Mouse (Mus musculus) forebrain, postnatal 0 days (tissue): Measurements from ENCODE around the gene Abr. TPM values are rescaled to one million over a fixed set of nuclear protein-coding genes. Genes with fewer than 3 reads are reported as not detected.

Experiments
- ATAC-seq: fragments of 200-750 bp; cut with Nextera tagmentation; 2 replicates; pipeline ENCODE4 v1.8.0; 2017; ENCODE audit warnings: mild to moderate bottlenecking, moderate library complexity
- DNase-seq: peaks from one replicate; pipeline ENCODE4 v3.0.0-alpha.2; 2015
- H3K27ac ChIP-seq: fragments of 300-500 bp; sonication (generic); 2 replicates; pipeline ENCODE4 v1.5.1; 2014; ENCODE audit warnings: low read depth, mild to moderate bottlenecking, antibody characterized with exemption, low read length, moderate library complexity, mixed read lengths
- H3K27me3 ChIP-seq: fragments of 300-500 bp; sonication (generic); 2 replicates; pipeline ENCODE4 v1.6.1; 2014; ENCODE audit warnings: mild to moderate bottlenecking, low read length, mixed read lengths; ENCODE audit not compliant: insufficient read depth
- H3K36me3 ChIP-seq: fragments of 300-500 bp; sonication (generic); 2 replicates; pipeline ENCODE4 v1.6.1; 2014; ENCODE audit warnings: mild to moderate bottlenecking, moderate library complexity; ENCODE audit not compliant: insufficient read depth
- H3K4me1 ChIP-seq: fragments of 300-500 bp; sonication (generic); 2 replicates; pipeline ENCODE4 v1.6.1; 2014; ENCODE audit warnings: antibody characterized with exemption; ENCODE audit not compliant: insufficient read depth
- H3K4me2 ChIP-seq: fragments of 300-500 bp; sonication (generic); 2 replicates; pipeline ENCODE4 v1.6.1; 2014; ENCODE audit warnings: low read depth, mild to moderate bottlenecking, moderate library complexity
- H3K4me3 ChIP-seq: fragments of 300-500 bp; sonication (generic); 2 replicates; pipeline ENCODE4 v1.5.1; 2014; ENCODE audit warnings: low read depth, low read length, mixed read lengths
- H3K9ac ChIP-seq: fragments of 300-500 bp; sonication (generic); 2 replicates; pipeline ENCODE4 v1.6.1; 2014; ENCODE audit warnings: mild to moderate bottlenecking
- H3K9me3 ChIP-seq: fragments of 300-500 bp; sonication (generic); 2 replicates; pipeline ENCODE4 v1.6.1; 2016; ENCODE audit warnings: low read length
- CTCF ChIP-seq: sonication (generic); IDR thresholded peaks from 2 replicates; pipeline ENCODE4 v1.5.1; 2016; ENCODE audit warnings: antibody characterized with exemption, control low read depth, low read depth
- WGBS: fragments of 180-500 bp; shearing (Covaris S2); extraction: QIAGEN DNeasy Blood & Tissue Kit; methylation state at CpG from one replicate; pipeline ENCODE4 v1.1.7; 2014; 5-methylcytosine and 5-hydroxymethylcytosine counted together
- polyA plus RNA-seq: library from polyadenylated mRNA; unstranded; fragments of >200 nt; fragmentation: Nextera tagmentation; extraction: Ambion mirVana; gene quantifications from 2 replicates; pipeline ENCODE4 v1.2.1, GENCODE M21; 2015
- total RNA-seq: library from RNA; depleted of rRNA; stranded (reverse); fragments of >200 nt; gene quantifications from 2 replicates; pipeline ENCODE4 v1.2.3, GENCODE M21; 2014

Abr gene
- total and polyA plus RNA-seq, 2 experiments from 2014 or later: 110 to 262 TPM

DNA sequence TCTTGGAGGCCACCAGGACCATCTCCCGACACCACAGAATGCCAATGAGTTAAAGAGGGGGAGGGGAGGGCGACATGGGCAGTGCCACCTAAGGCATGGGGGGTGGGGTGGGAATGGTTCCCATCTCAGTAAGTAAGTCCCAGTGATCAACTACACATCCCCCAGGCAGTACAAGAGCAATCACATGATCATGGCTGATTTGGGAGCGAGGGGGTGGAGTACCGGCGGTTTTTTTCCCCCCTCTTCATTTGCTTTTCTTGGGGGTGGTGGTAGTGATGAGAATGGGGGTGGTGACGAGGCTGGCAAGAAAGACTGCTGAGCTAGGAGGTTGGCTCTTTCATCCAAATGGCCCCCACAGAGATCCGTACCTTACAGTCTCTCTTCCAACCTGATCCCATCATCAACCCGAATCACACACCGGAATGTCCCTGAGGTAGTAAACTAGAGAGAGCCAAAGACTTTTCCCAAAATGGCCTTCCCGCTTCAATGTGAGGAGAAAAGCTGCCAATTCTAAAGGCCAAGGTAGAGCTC is 51.8 kb downstream of the Abr start:
- H3K36me3 ChIP-seq: no peaks in the 10 kb centered on the region
- DNase-seq (no peak), ATAC-seq (0 out of 2 replicates have a peak, but pooled peaks have one; percentile 2)
- H3K4me1 ChIP-seq: peaks cover 14% of the 10 kb centered on the region
- no peak for TF ChIP-seq CTCF
- H3K9me3 ChIP-seq: no peaks in the 10 kb centered on the region
- 0 out of 2 replicates have a peak overlapping the region, but pooled peaks have one; percentile 2 for H3K27ac ChIP-seq
- H3K27me3 ChIP-seq: no peaks in the 10 kb centered on the region
- WGBS: 7% methylated on average over 10 of the region's 10 CpGs
- peak overlapping the region; percentile 78 for H3K9ac ChIP-seq
- H3K4me2 ChIP-seq: peak overlapping the region; percentile 95
- peak overlapping the region; percentile 75 for H3K4me3 ChIP-seq

DNA sequence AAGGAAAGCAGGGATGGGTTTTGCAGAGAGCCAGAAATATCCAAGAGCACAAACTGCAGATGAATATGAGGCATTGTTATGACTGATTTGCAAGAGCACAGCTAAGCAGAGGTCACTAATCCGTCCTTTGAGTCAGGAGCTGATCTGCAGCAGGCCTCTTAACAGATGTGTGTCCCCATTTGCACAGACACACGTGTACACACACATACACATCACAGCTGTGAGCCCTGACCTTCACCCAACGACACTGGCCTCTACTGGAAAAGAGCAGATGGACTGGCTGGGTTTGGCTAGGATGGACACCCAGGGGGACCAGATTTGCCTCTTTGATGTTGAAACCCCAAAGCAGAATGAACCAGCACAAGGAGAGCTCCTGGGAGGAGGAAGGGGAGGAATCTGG is 52.7 kb downstream of the Abr start:
- no peak for ATAC-seq
- H3K27me3 ChIP-seq: no peaks in the 10 kb centered on the region
- no peak overlapping the region for H3K27ac ChIP-seq
- H3K4me2 ChIP-seq: peak overlapping the region; percentile 95
- H3K4me3 ChIP-seq: peak overlapping the region; percentile 75
- TF ChIP-seq CTCF: no peak
- no peaks in the 10 kb centered on the region for H3K36me3 ChIP-seq
- WGBS: 36% methylated on average over 3 of the region's 3 CpGs
- peaks cover 14% of the 10 kb centered on the region for H3K4me1 ChIP-seq
- H3K9me3 ChIP-seq: no peaks in the 10 kb centered on the region
- no peak for DNase-seq
- peak overlapping the region; percentile 78; the same call in 1 of the 2 replicates for H3K9ac ChIP-seq

DNA sequence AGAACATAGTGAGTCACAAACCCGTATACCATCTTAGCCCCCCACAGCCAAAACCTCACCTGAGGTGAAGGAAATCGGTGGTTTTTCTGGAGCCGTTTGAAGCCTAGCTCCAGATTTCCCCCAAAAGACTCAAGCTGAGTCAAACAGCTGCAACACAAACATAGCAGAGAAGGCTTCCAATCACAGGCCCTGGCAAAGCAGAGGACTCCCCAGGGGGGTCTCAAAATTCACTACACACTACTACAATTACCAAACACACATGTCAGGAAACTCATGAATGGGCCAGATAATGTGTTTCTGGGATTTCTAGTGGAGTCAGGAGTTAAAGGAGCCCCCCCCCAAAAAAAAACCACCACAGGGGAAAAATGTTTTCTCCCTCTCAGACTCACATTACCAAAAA is 56.0 kb downstream of the Abr start:
- H3K9ac ChIP-seq: no peak overlapping the region
- ATAC-seq: no peak
- TF ChIP-seq CTCF: no peak
- no peak for DNase-seq
- H3K27me3 ChIP-seq: no peaks in the 10 kb centered on the region
- 69% methylated on average over 3 of the region's 3 CpGs for WGBS
- H3K4me2 ChIP-seq: no peak overlapping the region
- H3K4me1 ChIP-seq: peaks cover 8% of the 10 kb centered on the region
- no peak overlapping the region for H3K4me3 ChIP-seq
- H3K9me3 ChIP-seq: no peaks in the 10 kb centered on the region
- no peak overlapping the region for H3K27ac ChIP-seq
- H3K36me3 ChIP-seq: no peaks in the 10 kb centered on the region

DNA sequence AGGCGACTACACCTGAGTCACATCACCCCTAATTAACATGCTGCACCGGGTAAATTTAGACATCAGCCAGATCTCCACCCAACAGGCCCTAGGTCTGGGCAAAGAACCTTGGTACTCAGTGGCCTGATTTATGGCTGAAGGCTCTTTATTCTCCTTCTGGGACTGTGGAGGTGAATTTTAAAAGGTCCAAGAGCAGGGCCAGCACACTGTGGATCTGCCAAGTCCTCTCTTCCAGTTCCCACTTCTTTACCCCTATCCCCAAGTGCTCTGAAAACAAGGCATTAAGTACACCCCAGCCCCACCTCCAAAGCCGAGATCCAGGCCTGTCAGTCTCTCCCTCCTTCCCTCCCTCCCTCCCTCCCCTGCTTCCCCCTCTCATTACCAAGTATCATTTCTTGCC is 59.5 kb downstream of the Abr start:
- WGBS: 38% methylated on average over 3 of the region's 3 CpGs

DNA sequence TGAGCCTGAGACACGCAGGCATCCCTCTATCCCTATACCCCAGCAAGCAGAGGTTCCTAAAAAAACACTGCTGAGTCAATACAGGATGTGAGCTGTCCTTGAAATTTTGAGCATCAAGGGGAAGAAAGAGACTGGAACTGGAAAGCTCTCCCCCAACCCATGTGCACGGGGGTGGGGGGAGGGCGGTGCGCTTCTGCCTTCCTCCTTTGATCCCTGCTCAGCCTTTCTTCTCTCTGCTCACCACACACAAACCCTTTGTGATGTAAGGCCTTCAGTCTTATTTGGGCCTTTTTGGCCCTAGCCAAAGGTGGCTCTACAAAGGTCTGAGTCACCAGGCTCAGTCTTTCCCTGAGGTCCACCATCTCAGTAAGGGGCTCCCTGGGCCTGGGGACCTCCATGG is 59.9 kb downstream of the Abr start:
- 29% methylated on average over 4 of the region's 4 CpGs for WGBS
- no peaks in the 10 kb centered on the region for H3K4me1 ChIP-seq
- DNase-seq: no peak

More for the DNA sequence above, 59.5 kb downstream of the Abr start:
- Histone ChIP-seq H3K27ac (no peak overlapping the region), H3K27me3 (no peaks in the 10 kb centered on the region), H3K4me3 (no peak overlapping the region), H3K9me3 (no peaks in the 10 kb centered on the region), H3K9ac (no peak overlapping the region), H3K4me2 (no peak overlapping the region), H3K4me1 (no peaks in the 10 kb centered on the region), H3K36me3 (no peaks in the 10 kb centered on the region)
- DNase-seq (no peak), ATAC-seq (no peak)
- no peak for TF ChIP-seq CTCF

DNA sequence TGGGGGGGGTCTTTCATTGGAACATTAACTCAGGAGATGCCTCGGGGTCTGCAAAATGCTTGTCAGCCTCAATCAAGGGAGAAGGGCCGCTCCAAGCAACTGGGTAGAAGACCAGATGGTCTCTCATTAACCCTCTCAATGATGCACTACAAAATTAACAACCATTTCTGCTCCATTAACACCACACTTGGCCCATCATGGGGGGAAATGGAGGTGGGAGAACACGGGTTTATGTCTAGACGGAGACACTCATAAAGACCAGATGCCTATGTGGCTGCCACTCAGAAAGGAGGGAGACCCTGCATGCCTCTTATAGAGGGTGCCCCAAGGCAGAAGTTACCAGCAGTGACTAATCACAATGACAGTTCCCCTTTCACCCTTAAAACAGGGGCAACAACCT is 64.3 kb downstream of the Abr start:
- no peak overlapping the region for H3K9ac ChIP-seq
- no peak for ATAC-seq
- no peaks in the 10 kb centered on the region for H3K9me3 ChIP-seq
- no peak overlapping the region for H3K27ac ChIP-seq
- no peak for TF ChIP-seq CTCF
- no peaks in the 10 kb centered on the region for H3K4me1 ChIP-seq
- DNase-seq: no peak
- H3K27me3 ChIP-seq: no peaks in the 10 kb centered on the region
- H3K4me2 ChIP-seq: no peak overlapping the region
- 55% methylated on average over 4 of the region's 4 CpGs for WGBS
- H3K36me3 ChIP-seq: no peaks in the 10 kb centered on the region
- H3K4me3 ChIP-seq: no peak overlapping the region

More for the DNA sequence above, 59.9 kb downstream of the Abr start:
- ATAC-seq: no peak
- Histone ChIP-seq H3K27me3 (no peaks in the 10 kb centered on the region), H3K4me3 (no peak overlapping the region), H3K4me2 (no peak overlapping the region), H3K27ac (no peak overlapping the region), H3K9me3 (no peaks in the 10 kb centered on the region), H3K9ac (no peak overlapping the region), H3K36me3 (no peaks in the 10 kb centered on the region)
- no peak for TF ChIP-seq CTCF

DNA sequence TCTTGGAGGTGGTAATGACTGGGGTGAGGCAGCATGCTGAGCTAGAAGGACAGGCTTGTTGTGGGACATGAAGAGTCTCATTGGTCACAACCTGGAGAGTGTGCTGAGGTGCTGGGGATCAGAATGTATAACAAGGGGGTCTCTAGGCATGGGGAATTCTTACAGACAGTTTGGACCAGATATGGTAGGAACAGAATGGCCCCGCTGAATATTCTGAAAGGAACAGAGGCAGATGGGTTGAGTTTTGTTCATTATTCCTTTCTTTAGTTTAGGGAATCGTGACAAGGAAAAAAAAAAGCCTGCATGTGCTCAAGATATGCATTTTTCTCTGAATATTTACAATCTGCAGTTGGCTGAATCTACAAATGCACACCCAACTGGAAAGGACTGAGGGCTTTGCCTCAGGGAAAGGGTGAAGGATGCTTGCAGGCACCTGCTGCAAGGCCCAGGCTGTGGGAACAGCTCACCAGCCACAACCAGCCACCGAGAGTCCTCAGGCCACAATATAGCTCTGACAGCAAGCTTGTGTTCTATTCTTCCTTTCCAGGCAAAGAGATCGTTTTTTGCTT is 73.9 kb downstream of the Abr start:
- ATAC-seq (peak; percentile 53; the same call in 1 of the 2 replicates), DNase-seq (peak; percentile 63)
- Histone ChIP-seq H3K36me3 (no peaks in the 10 kb centered on the region), H3K9me3 (no peaks in the 10 kb centered on the region), H3K4me3 (no peak overlapping the region), H3K9ac (no peak overlapping the region), H3K4me2 (no peak overlapping the region), H3K4me1 (peaks cover 8% of the 10 kb centered on the region), H3K27me3 (no peaks in the 10 kb centered on the region), H3K27ac (peak overlapping the region; percentile 72)
- WGBS: 62% methylated on average over 4 of the region's 4 CpGs
- TF ChIP-seq CTCF: no peak
